Mouse (Mus musculus): Measurements from ENCODE around the gene Disp1.

DNA sequence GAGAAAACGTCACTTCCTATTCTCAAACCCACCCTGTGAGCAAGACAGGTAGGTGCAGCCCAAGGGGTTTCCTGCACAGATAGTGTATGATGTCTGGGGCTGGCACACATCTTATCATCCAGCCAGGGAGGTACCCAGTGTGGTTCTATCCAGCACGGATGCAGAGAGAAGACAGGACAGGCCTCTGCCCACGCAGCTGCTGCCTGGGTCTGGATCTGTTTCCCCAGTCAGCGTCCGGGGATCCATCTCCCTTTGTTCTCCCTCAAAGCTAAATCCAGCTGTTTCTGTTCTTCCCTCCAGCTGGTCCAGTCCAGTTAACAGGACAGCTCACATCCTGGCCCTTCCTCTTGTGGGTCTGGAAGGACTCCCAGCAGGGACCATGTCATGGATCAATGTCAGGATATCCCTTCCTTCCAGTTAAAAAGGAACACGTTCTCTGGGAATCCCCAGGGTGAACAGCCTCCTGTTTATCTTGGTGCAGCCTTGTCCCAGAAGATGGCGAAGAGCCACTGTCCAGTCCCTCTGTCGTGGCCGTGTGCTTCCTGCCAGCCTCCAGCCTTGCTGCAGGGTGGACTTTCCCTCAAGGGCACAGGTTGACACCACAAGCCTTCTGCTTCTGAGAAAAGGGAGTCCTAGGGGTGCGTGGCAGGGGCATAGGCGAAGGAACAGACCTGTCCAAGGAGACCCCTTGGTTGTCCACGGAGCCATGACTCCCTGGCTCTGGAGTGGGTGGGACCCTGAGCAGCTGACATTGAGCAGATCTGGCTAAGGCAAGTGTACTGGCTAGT is 148.9 kb downstream of the Disp1 start:
- TF ChIP-seq ZC3H11A (IDR thresholded peaks at IDR 0.05; ENCODE audit: low read depth, low read length) (no peak), POLR2A (IDR thresholded peaks at IDR 0.05; ENCODE audit: low read depth, low read length) (no peak), CTCF (conservative IDR thresholded peaks at IDR 0.05 in 1 of 2, IDR thresholded peaks at IDR 0.05 in 1 of 2; ENCODE audit: low read depth in 2 of 2, low read length in 2 of 2) (no peak), ELF1 (IDR thresholded peaks at IDR 0.05; ENCODE audit: low read depth, low read length) (no peak), MXI1 (IDR thresholded peaks at IDR 0.05; ENCODE audit: low read depth, low read length) (no peak), PAX5 (IDR thresholded peaks at IDR 0.05; ENCODE audit: low read length) (no peak), ZNF384 (IDR thresholded peaks at IDR 0.05; ENCODE audit: low read depth, low read length) (no peak), JUN (IDR thresholded peaks at IDR 0.05; ENCODE audit: insufficient read depth, low read depth, low read length) (no peak), BHLHE40 (IDR thresholded peaks at IDR 0.05; ENCODE audit: low read depth, low read length) (no peak), E2F4 (IDR thresholded peaks at IDR 0.05; ENCODE audit: insufficient replicate concordance, low read depth, low read length) (no peak), UBTF (IDR thresholded peaks at IDR 0.05; ENCODE audit: low read depth, low read length) (no peak), MAZ (IDR thresholded peaks at IDR 0.05; ENCODE audit: low read depth, low read length) (no peak)
